Mouse (Mus musculus): ENCODE data around the gene Gnb1. TPM values are rescaled to one million over a fixed set of nuclear protein-coding genes. Genes with fewer than 3 reads are reported as not detected.
A peak's percentile ranks its signal among the peaks of the same experiment; 100 is the strongest.

The Gnb1 gene
- polyA plus RNA-seq, 1 experiment from 2014 or later: 625 TPM

DNA sequence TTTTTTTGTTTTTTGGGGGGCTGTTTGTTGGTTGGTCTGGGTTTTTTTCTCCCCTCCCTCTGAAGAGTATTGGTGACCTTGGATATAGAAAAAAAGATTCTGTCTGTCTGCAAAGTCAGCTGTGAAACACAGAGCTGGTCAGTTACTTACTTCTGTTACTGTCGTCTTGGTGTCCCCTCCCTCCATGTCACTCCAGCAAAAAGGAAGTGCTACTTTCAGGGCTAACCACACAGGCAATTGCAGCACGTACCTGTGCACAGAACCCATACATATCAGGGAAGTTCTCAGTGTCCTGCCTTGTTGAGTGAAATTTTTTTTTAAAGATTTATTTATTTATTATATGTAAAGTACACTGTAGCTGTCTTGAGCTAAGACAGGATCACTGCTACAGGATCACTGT is 59.3 kb downstream of the Gnb1 start:
- Histone ChIP-seq H3K36me3 (ENCODE audit: control insufficient read depth, insufficient read depth, low read length) (peaks cover 32% of the 10 kb centered on the region), H3K9me3 (ENCODE audit: control insufficient read depth, low read length) (no peaks in the 10 kb centered on the region), H3K4me1 (ENCODE audit: control insufficient read depth, insufficient read depth, low read length) (no peaks in the 10 kb centered on the region), H3K4me3 (ENCODE audit: low read depth, low read length) (no peak overlapping the region), H3K27me3 (ENCODE audit: control insufficient read depth, insufficient read depth, low read length) (no peaks in the 10 kb centered on the region), H3K4me2 (ENCODE audit: low read depth, severe bottlenecking) (no peak overlapping the region), H3K27ac (replicated peaks; ENCODE audit: low read depth, low read length) (no peak overlapping the region), H3K9ac (ENCODE audit: low read length) (no peak overlapping the region)
- DNase-seq (ENCODE audit: low spot score) (no peak), ATAC-seq (ENCODE audit: insufficient number of reproducible peaks, low FRiP score, low TSS enrichment, low read depth) (no peak)
- WGBS: 93% methylated on average over 2 of the region's 2 CpGs

- no peaks in the 10 kb centered on the region for H3K27me3 ChIP-seq (ENCODE audit: control insufficient read depth, insufficient read depth, low read length)
Measured at GRCm38 (mm10) chr4:155551073-155551472, 59.9 kb downstream of the Gnb1 start.

DNA sequence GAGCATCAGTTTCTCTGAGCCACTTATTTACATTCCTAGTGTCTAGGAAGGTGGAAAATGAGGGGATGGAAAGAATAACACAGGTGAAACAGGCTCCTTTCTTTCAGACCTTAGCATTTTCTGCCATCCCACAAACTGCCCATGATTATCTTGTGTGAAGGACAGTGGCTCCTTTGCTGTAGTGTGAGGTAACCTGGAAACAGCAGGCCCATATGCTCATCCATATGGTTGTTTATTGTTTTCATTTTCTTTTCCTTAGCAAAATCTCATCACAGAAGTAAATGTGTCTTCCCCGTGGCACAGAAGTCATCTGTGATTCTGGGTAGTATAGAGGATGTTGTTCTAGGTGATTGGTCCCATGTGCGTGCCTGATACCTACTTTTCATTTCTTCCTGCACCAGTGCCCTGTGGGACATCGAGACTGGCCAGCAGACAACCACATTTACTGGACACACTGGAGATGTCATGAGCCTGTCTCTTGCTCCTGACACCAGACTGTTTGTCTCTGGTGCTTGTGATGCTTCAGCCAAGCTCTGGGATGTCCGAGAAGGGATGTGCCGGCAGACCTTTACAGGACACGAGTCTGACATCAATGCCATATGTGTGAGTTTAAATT is 61.9 kb downstream of the Gnb1 start:
- H3K4me1 ChIP-seq (ENCODE audit: control insufficient read depth, insufficient read depth, low read length): no peaks in the 10 kb centered on the region
- H3K27me3 ChIP-seq (ENCODE audit: control insufficient read depth, insufficient read depth, low read length): no peaks in the 10 kb centered on the region
- WGBS: 94% methylated on average over 6 of the region's 6 CpGs
- H3K9me3 ChIP-seq (ENCODE audit: control insufficient read depth, low read length): no peaks in the 10 kb centered on the region
- peaks cover 48% of the 10 kb centered on the region for H3K36me3 ChIP-seq (ENCODE audit: control insufficient read depth, insufficient read depth, low read length)
- no peak overlapping the region for H3K27ac ChIP-seq (replicated peaks; ENCODE audit: low read depth, low read length)
- no peak for DNase-seq (ENCODE audit: low spot score)
- no peak overlapping the region for H3K4me2 ChIP-seq (ENCODE audit: low read depth, severe bottlenecking)
- H3K9ac ChIP-seq (ENCODE audit: low read length): no peak overlapping the region
- no peak for ATAC-seq (ENCODE audit: insufficient number of reproducible peaks, low FRiP score, low TSS enrichment, low read depth)
- no peak overlapping the region for H3K4me3 ChIP-seq (ENCODE audit: low read depth, low read length)

More at GRCm38 (mm10) chr4:155551073-155551472, 59.9 kb downstream of the Gnb1 start:
- WGBS: 97% methylated on average over 4 of the region's 4 CpGs
- DNase-seq (ENCODE audit: low spot score) (no peak), ATAC-seq (ENCODE audit: insufficient number of reproducible peaks, low FRiP score, low TSS enrichment, low read depth) (no peak)
- H3K4me2 ChIP-seq (ENCODE audit: low read depth, severe bottlenecking): no peak overlapping the region
- H3K4me3 ChIP-seq (ENCODE audit: low read depth, low read length): no peak overlapping the region
- H3K9me3 ChIP-seq (ENCODE audit: control insufficient read depth, low read length): no peaks in the 10 kb centered on the region
- H3K4me1 ChIP-seq (ENCODE audit: control insufficient read depth, insufficient read depth, low read length): no peaks in the 10 kb centered on the region
- H3K27ac ChIP-seq (replicated peaks; ENCODE audit: low read depth, low read length): no peak overlapping the region
- no peak overlapping the region for H3K9ac ChIP-seq (ENCODE audit: low read length)
- peaks cover 35% of the 10 kb centered on the region for H3K36me3 ChIP-seq (ENCODE audit: control insufficient read depth, insufficient read depth, low read length)

- DNase-seq (ENCODE audit: low spot score): no peak
- H3K4me2 ChIP-seq (ENCODE audit: low read depth, severe bottlenecking): no peak overlapping the region
- H3K27ac ChIP-seq (replicated peaks; ENCODE audit: low read depth, low read length): no peak overlapping the region
- no peaks in the 10 kb centered on the region for H3K9me3 ChIP-seq (ENCODE audit: control insufficient read depth, low read length)
- H3K9ac ChIP-seq (ENCODE audit: low read length): no peak overlapping the region
- ATAC-seq (ENCODE audit: insufficient number of reproducible peaks, low FRiP score, low TSS enrichment, low read depth): no peak
- peaks cover 52% of the 10 kb centered on the region for H3K36me3 ChIP-seq (ENCODE audit: control insufficient read depth, insufficient read depth, low read length)
- no peaks in the 10 kb centered on the region for H3K27me3 ChIP-seq (ENCODE audit: control insufficient read depth, insufficient read depth, low read length)
- H3K4me3 ChIP-seq (ENCODE audit: low read depth, low read length): no peak overlapping the region
- no peaks in the 10 kb centered on the region for H3K4me1 ChIP-seq (ENCODE audit: control insufficient read depth, insufficient read depth, low read length)
- 82% methylated on average over 4 of the region's 4 CpGs for WGBS
Measured at GRCm38 (mm10) chr4:155554880-155555279, 63.7 kb downstream of the Gnb1 start.

GRCm38 (mm10) chr4:155555464-155555863 is 64.3 kb downstream of the Gnb1 start:
- Histone ChIP-seq H3K4me2 (ENCODE audit: low read depth, severe bottlenecking) (no peak overlapping the region), H3K27me3 (ENCODE audit: control insufficient read depth, insufficient read depth, low read length) (no peaks in the 10 kb centered on the region), H3K4me3 (ENCODE audit: low read depth, low read length) (no peak overlapping the region), H3K9me3 (ENCODE audit: control insufficient read depth, low read length) (no peaks in the 10 kb centered on the region), H3K4me1 (ENCODE audit: control insufficient read depth, insufficient read depth, low read length) (no peaks in the 10 kb centered on the region), H3K36me3 (ENCODE audit: control insufficient read depth, insufficient read depth, low read length) (peaks cover 57% of the 10 kb centered on the region), H3K9ac (ENCODE audit: low read length) (no peak overlapping the region), H3K27ac (replicated peaks; ENCODE audit: low read depth, low read length) (no peak overlapping the region)
- no peak for ATAC-seq (ENCODE audit: insufficient number of reproducible peaks, low FRiP score, low TSS enrichment, low read depth)
- DNase-seq (ENCODE audit: low spot score): no peak
- 71% methylated on average over 1 of the region's 1 CpGs for WGBS

DNA sequence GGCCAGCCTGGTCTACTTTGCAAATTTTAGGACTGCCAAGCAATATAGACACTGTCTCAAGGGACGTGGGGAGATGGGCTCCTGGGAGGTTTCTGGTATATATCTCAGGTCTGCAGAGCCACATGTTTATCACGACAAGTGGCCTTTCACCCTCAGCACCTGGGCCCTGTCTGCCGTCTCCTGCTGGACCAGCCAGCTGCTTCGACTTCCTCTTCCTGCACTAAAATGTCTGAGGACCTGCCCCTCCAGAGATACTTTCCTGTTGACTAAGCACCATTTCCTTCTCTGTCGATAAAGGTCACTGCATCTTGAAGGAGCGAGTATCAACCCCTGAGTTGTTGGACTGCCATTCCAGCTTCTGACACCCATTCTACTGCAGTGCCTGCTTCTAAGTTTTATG is 68.3 kb downstream of the Gnb1 start:
- no peak for ATAC-seq (ENCODE audit: insufficient number of reproducible peaks, low FRiP score, low TSS enrichment, low read depth)
- peaks cover 34% of the 10 kb centered on the region for H3K36me3 ChIP-seq (ENCODE audit: control insufficient read depth, insufficient read depth, low read length)
- H3K4me3 ChIP-seq (ENCODE audit: low read depth, low read length): no peak overlapping the region
- H3K9me3 ChIP-seq (ENCODE audit: control insufficient read depth, low read length): no peaks in the 10 kb centered on the region
- H3K4me2 ChIP-seq (ENCODE audit: low read depth, severe bottlenecking): no peak overlapping the region
- 80% methylated on average over 6 of the region's 6 CpGs for WGBS
- no peaks in the 10 kb centered on the region for H3K27me3 ChIP-seq (ENCODE audit: control insufficient read depth, insufficient read depth, low read length)
- no peak overlapping the region for H3K27ac ChIP-seq (replicated peaks; ENCODE audit: low read depth, low read length)
- DNase-seq (ENCODE audit: low spot score): no peak
- peaks cover 9% of the 10 kb centered on the region for H3K4me1 ChIP-seq (ENCODE audit: control insufficient read depth, insufficient read depth, low read length)
- H3K9ac ChIP-seq (ENCODE audit: low read length): no peak overlapping the region

DNA sequence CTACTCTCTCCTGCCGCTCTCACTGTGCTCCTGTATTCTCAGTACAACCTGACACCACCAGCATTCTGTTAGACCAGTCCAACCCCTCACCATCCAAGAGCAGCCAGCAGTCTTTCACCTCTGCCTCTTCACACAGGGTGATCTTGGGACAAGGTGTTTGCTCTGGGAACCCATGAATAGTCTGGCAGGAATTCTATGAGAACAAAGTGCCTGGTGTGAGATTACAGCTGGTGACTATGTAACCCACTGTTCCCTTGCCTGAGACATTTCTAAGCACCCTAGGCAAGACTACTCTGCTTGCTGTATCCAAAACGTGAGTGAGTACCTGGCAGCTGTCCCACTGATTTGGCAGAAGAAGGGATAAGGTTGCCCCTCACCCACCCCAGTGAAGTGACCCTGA is 69.8 kb downstream of the Gnb1 start:
- DNase-seq (ENCODE audit: low spot score): no peak
- WGBS: 78% methylated on average over 2 of the region's 2 CpGs
- H3K9ac ChIP-seq (ENCODE audit: low read length): no peak overlapping the region
- H3K27ac ChIP-seq (replicated peaks; ENCODE audit: low read depth, low read length): no peak overlapping the region
- no peaks in the 10 kb centered on the region for H3K9me3 ChIP-seq (ENCODE audit: control insufficient read depth, low read length)
- no peaks in the 10 kb centered on the region for H3K27me3 ChIP-seq (ENCODE audit: control insufficient read depth, insufficient read depth, low read length)
- H3K36me3 ChIP-seq (ENCODE audit: control insufficient read depth, insufficient read depth, low read length): peaks cover 24% of the 10 kb centered on the region
- H3K4me3 ChIP-seq (ENCODE audit: low read depth, low read length): no peak overlapping the region
- ATAC-seq (ENCODE audit: insufficient number of reproducible peaks, low FRiP score, low TSS enrichment, low read depth): no peak
- peaks cover 15% of the 10 kb centered on the region for H3K4me1 ChIP-seq (ENCODE audit: control insufficient read depth, insufficient read depth, low read length)
- no peak overlapping the region for H3K4me2 ChIP-seq (ENCODE audit: low read depth, severe bottlenecking)

DNA sequence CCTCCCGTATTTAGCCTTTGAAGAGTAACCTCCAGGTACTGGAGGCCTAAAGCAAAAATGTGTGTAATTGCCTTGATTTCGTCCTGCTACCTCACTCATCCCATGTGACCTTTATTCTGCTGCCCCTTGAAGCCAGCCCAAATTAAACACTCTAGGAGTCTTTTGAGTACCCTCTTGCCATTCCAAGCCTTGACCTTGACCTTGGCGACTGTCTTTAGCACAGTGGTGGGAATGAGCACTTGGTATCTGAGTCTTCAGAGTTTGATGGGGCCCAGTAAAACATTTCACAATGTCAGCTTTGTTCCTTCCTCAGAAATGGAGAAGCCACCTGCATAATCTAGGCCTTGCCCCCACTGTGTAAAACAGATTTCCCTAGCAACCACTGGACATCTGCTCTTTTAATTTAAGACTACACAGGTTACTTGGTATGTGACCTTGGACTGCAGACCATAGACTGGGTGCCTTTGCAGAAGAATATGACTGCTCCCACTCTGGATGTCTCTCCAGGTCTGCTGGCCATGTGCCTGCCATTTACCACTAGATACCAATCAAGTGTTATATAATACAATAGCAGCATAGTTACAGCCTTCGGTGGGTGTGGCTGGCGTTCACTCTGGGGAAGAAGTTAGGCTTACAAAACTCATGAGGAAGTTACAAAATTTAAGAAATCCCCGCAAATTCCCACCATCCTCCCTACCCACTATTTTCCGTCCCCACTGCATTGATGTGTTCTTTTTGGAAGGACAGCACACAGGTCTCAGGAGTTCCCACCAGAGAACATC is 70.7 kb downstream of the Gnb1 start, which contains the start of gene Nadk:
TSS of gene Nadk (plus strand) at position 718 of the 782 bp plus-strand sequence.
- Histone ChIP-seq H3K9me3 (ENCODE audit: control insufficient read depth, low read length) (no peaks in the 10 kb centered on the region), H3K36me3 (ENCODE audit: control insufficient read depth, insufficient read depth, low read length) (peaks cover 15% of the 10 kb centered on the region), H3K27me3 (ENCODE audit: control insufficient read depth, insufficient read depth, low read length) (no peaks in the 10 kb centered on the region), H3K27ac (replicated peaks; ENCODE audit: low read depth, low read length) (peak within 1 kb of the TSS; percentile 57; the same call in 1 of the 2 replicates), H3K4me1 (ENCODE audit: control insufficient read depth, insufficient read depth, low read length) (peaks cover 20% of the 10 kb centered on the region), H3K4me2 (ENCODE audit: low read depth, severe bottlenecking) (peak within 1 kb of the TSS; percentile 51), H3K4me3 (ENCODE audit: low read depth, low read length) (peak within 1 kb of the TSS; percentile 9; the same call in 1 of the 2 replicates), H3K9ac (ENCODE audit: low read length) (peak within 1 kb of the TSS; percentile 45)
- WGBS: 77% methylated on average over 7 of the region's 7 CpGs
- ATAC-seq (ENCODE audit: insufficient number of reproducible peaks, low FRiP score, low TSS enrichment, low read depth) (no peak), DNase-seq (ENCODE audit: low spot score) (no peak)
